Mouse (Mus musculus) cerebellum, adult 11-12 months (tissue): Measurements from ENCODE around the gene Gm45713.

Experiments used
- DNase-seq: peaks from one replicate; pipeline ENCODE4 v3.0.0; 2022

Gm45713 gene

GRCm38 (mm10) chr7:45139904-45140723 lies 4.1 kb upstream of the Gm45713 start:
- no peak for DNase-seq

GRCm38 (mm10) chr7:45138403-45138802 lies 2.4 kb upstream of the Gm45713 start:
- DNase-seq = no peak

- peak; percentile 32 for DNase-seq
Observed at GRCm38 (mm10) chr7:45137171-45138006, 1.4 kb upstream of the Gm45713 start.

GRCm38 (mm10) chr7:45135370-45135769 lies 661 bp downstream of the Gm45713 start:
- no peak for DNase-seq

DNA sequence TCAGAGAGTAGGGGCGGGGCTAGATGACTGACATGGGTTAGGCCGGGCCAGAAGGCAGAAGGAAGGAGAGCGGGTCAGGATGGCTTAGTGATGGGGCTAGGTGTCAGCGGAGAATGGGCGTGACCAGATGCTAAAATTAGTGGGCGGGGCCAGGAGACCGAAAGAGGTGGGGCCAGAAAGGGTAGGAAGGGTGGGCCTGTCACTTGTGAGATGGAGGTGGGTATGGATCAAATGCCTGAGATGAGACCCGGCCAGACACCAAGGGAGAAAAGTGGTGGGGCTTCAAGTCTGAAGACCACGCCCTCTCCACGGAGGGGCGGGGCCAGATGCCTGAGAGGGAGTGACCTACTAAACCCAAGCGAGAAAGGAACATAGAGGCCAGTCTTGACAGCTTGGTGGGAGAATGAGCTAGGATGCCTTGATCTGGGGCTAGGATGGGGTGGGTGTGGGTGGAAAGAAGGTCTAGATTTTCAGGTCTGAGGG lies 1.4 kb downstream of the Gm45713 start:
- peak; percentile 49 for DNase-seq

- peak; percentile 33 for DNase-seq
Observed at GRCm38 (mm10) chr7:45133446-45134159, 2.4 kb downstream of the Gm45713 start.

DNA sequence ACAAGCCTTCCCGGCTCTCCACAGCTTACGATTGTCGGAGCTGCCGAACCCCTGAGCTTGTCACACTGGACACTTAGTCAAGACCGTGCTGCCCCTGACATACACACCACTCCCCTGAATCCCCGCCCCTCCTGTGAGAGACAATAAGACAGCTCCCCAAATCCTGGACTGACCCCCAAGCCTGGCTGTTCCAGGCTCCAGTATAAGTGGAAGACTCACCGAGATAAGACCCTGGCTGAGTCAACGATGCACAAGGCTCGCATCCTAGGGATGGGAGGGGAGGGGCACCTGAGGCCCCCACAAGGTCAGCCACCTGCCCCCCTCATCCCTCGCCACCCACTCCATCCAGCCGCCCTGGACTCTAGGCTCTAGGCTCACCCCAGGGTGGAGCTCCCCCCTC lies 4.2 kb downstream of the Gm45713 start:
- peak; percentile 50 for DNase-seq

DNA sequence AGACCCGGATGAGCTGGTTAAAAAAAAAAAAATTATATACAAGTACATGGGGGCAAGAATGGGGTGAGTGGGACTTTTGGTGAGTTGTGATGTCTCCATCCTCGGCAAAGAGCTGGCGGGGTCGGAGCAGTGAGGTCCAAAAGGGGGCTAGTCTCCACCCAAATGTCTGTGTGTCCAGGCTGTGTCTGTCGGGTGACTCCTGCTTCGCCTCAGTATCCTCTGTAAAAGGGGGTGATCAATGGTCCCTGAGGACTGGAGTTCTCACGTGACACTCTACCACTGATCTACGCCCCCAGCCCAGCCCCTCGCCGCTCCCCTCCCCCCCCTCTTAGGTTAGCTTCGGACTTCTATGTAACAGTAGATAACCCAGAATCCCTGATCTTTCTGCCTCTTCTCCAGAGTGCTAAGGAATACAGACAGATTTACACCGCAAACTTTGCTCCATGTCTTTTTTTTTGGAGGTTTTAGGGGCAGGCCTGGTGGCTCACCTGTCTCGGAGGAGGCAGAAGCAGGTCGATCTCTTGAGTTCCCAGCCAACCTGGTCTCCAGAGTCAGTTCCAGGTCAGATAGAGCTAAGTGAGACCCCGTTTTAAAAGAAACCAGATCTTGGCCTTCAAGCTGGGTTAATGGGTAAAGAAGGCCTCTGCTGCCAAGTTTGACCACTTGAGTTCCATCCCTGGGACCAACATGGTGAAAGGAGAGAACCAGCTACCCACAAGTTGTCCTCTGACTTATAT lies 6.1 kb downstream of the Gm45713 start:
- DNase-seq = peak; percentile 65

DNA sequence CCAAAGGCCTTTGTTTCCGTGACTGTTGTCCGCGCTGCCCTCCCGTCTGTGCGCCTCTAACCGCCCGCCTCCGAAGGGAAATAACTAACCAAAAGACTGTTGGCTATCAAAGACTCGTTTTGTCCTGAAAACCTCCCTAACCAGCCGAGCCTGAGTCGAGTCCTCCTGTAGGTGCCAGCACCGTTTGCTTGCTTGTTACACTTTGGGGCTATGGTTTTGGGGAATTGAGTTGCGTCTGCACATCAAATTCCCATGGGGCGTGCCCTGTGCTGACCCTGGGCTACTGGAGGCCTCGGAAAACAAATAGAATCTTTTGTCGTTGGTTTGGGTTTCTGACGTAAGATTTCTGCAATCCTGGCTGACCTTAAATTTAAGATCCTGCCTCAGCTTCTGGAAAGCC lies 6.7 kb downstream of the Gm45713 start:
- no peak for DNase-seq

GRCm38 (mm10) chr7:45128624-45129246 lies 7.3 kb downstream of the Gm45713 start, which contains the start of gene Rpl13a:
Gene Rpl13a (minus strand): TSS chr7:45128761.
- peak; percentile 100 for DNase-seq

- no peak for DNase-seq
Observed at GRCm38 (mm10) chr7:45127700-45128224, 8.3 kb downstream of the Gm45713 start.

DNA sequence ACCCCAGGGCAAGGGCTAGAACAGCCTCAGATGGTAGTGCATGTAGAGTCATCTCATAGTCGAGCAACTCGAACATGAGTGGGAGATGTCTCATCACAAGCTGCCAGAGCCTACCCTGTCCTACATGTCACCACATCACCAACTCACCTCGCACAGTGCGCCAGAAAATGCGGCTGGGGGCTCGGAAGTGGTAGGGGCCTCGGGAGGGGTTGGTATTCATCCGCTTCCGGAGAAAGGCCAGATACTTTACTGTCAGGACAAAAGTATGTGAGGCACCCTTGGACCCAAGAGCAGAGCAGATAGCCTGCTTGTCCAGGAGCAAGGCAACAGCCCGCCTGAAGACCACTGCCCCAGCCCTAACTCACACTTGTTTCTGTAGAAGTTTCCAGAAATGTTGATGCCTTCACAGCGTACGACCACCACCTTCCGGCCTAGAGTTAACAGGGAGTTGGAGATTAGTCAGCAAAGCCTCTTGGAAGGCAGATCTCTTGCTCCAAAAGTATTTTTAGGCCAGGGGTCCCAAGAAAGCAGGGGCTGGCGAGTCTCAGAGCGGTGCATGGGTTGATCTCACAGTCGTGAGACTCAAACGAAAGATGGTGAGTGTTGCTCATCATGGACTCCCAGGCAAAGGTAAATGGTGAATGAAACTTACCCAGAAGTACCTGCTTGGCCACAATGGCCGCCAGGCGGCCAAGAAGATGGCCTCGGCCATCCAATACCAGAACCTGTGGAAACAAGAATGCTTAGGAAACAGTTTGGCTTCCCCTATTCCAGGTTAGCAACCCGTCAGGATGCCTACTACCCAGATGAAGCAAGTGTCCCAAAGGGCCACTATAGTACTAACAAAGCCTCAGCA lies 9.0 kb downstream of the Gm45713 start:
- DNase-seq = peak; percentile 49

- DNase-seq = peak; percentile 54
Observed at GRCm38 (mm10) chr7:45126147-45126843, 9.7 kb downstream of the Gm45713 start.

- peak; percentile 46 for DNase-seq
Observed at GRCm38 (mm10) chr7:45125649-45126048, 10.4 kb downstream of the Gm45713 start.

GRCm38 (mm10) chr7:45125144-45125600 lies 10.9 kb downstream of the Gm45713 start:
- DNase-seq = no peak

DNA sequence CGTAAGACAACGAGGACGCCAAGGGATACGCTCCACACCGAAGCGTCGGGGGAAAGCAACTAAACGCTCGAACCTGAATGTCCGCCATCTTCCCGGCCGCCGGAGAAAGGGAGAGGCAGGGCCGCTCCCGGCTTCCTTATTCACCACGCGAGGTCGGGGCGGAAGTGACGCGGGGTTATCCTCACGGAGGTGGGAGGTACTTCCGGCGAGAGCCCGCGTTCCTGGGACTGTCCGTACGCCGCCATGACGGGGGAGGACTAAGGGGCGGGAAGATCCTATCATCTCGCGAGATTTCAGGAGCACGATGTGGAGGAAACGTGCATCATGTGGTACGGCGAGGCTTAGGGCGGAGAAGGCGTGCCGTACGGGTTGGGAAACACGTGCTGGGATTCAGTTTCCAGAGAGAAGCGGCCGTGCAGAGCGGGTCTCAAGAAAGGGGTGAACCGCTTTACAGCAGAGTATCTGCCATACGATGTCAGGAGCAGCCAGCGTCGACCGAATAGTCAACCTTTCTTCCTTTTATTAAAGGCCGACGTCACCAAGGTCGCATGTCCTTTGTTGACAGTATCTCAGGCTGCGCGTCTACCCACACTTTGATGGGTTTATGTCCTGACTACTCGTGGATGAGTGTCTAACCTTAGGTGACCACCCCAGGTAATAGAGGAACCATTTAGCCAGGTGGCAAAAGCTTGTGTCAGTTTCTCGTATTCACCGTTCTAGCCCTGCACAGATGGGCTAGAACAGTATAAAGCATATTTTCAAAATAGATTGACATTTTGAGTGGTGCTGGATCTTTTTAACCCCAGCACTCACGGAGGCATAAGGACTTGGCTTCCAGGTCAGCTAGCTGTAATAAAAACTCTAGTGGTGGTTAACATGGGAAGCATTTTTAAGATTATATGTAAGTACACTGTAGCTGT lies 11.5 kb downstream of the Gm45713 start, which contains the start of gene Rps11:
Gene Rps11 (minus strand): TSS at position 216 of the 920 bp plus-strand sequence.
- peak; percentile 99 for DNase-seq

- peak; percentile 41 for DNase-seq
Observed at GRCm38 (mm10) chr7:45123186-45123570, 12.9 kb downstream of the Gm45713 start.

DNA sequence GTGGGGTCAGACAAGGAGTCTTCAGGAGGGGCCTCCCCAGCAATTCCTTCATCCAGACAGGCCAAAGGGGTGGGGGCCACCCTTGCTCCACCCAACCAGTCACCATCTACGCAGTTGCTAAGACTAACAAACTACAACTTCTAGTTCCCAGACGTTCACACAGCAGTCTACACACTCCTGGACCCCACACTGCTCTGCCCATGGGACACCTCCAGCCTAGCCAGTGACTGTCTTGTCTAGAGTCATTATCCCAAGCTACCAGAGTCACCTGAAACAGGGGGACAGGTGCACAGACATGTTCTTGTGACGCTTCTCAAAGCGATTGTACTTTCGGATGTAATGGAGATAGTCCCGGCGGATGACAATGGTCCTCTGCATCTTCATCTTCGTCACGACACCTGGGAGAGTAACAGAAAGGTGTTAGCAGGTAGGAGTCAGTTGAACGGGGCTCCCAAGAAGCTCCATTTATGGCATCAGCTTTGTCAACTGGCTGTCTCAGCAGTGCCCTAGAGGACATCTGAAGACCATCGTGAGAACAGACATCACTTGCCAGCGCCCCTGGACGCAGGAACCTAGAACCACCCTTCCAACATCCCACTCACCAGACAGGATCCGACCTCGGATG lies 13.4 kb downstream of the Gm45713 start:
- DNase-seq = peak; percentile 46
